Mouse (Mus musculus) erythroblast, adult 5-6 weeks (primary cell): ENCODE data around the gene Fosl2. TPM values are rescaled to one million over a fixed set of nuclear protein-coding genes. Genes with fewer than 3 reads are reported as not detected.

Experiments used
- total RNA-seq, 2 experiments: library from RNA; stranded (forward) in 1 of 2; stranded (reverse) in 1 of 2; fragments of 150-400 nt in 1 of 2; fragments of 200-764, 138-1000 nt in 1 of 2; gene quantifications; 2 replicates each; pipeline versions ENCODE4 v1.2.3 to v1.2.4; 2015 to 2017; ENCODE audit warnings: low replicate concordance in 2 of 2

Fosl2 gene
- total RNA-seq, 2 experiments from 2014 or later: 4.3 to 11.7 TPM

Other genes starting within 250 kb of the Fosl2 start
- not detected in 2 replicates for gene Plb1, start 96.9 kb downstream of the Fosl2 start, total RNA-seq (2015; ENCODE audit: low replicate concordance)
- gene Plb1, start 96.9 kb downstream of the Fosl2 start, total RNA-seq (2017; ENCODE audit: low replicate concordance): 0.42 TPM in 1 of 2 replicates, not detected in the other